Mouse (Mus musculus) forebrain, embryonic 11.5 days (tissue): ENCODE data around the gene Ezh1. TPM values are rescaled to one million over a fixed set of nuclear protein-coding genes. Genes with fewer than 3 reads are reported as not detected.
A peak's percentile ranks its signal among the peaks of the same experiment; 100 is the strongest.
"Not testable (repeated sequence)": the region's sequence is repeated elsewhere in the genome, so short reads cannot be mapped to it uniquely, and the experiment has no call there.

Source experiments
- ATAC-seq: fragments of 200-750 bp; cut with Nextera tagmentation; replicated peaks from 2 replicates; pipeline ENCODE4 v1.8.0; 2017; ENCODE audit warnings: moderate TSS enrichment; ENCODE audit not compliant: low FRiP score
- DNase-seq: peaks from one replicate; pipeline ENCODE4 v3.0.0-alpha.2; 2017; ENCODE audit warnings: low spot score
- H3K27ac ChIP-seq: fragments of 300-500 bp; sonication (generic); 2 replicates; pipeline ENCODE4 v1.5.1; 2014; ENCODE audit warnings: low read depth, low read length
- H3K27me3 ChIP-seq: fragments of 300-500 bp; sonication (generic); 2 replicates; pipeline ENCODE4 v1.6.1; 2014; ENCODE audit warnings: mild to moderate bottlenecking, low read length, mixed read lengths; ENCODE audit not compliant: control insufficient read depth, insufficient read depth
- H3K36me3 ChIP-seq: fragments of 300-500 bp; sonication (generic); 2 replicates; pipeline ENCODE4 v1.6.1; 2014; ENCODE audit warnings: mild to moderate bottlenecking, low read length, moderate library complexity, mixed read lengths; ENCODE audit not compliant: control insufficient read depth, insufficient read depth
- H3K4me1 ChIP-seq: fragments of 300-500 bp; sonication (generic); replicated peaks from 2 replicates; pipeline ENCODE4 v1.6.1; 2014; ENCODE audit warnings: low read length, mixed read lengths; ENCODE audit not compliant: control insufficient read depth, insufficient read depth
- H3K4me2 ChIP-seq: fragments of 300-500 bp; sonication (generic); 2 replicates; pipeline ENCODE4 v1.6.1; 2014; ENCODE audit warnings: low read depth, mild to moderate bottlenecking, low read length, moderate library complexity, mixed read lengths; ENCODE audit not compliant: severe bottlenecking
- H3K4me3 ChIP-seq: fragments of 300-500 bp; sonication (generic); 2 replicates; pipeline ENCODE4 v1.5.1; 2014; ENCODE audit warnings: low read depth, low read length
- H3K9ac ChIP-seq: fragments of 300-500 bp; sonication (generic); 2 replicates; pipeline ENCODE4 v1.6.1; 2014; ENCODE audit warnings: low read length
- H3K9me3 ChIP-seq: fragments of 300-500 bp; sonication (generic); 2 replicates; pipeline ENCODE4 v1.6.1; 2016; ENCODE audit warnings: low read length, mixed read lengths; ENCODE audit not compliant: control insufficient read depth
- WGBS: fragments of 180-500 bp; shearing (Covaris S2); extraction: QIAGEN DNeasy Blood & Tissue Kit; methylation state at CpG from one replicate; pipeline ENCODE4 v1.1.7; 2014; 5-methylcytosine and 5-hydroxymethylcytosine counted together
- polyA plus RNA-seq: library from polyadenylated mRNA; unstranded; fragments of >200 nt; fragmentation: Nextera tagmentation; extraction: Ambion mirVana; gene quantifications from 2 replicates; pipeline ENCODE4 v1.2.1, GENCODE M21; 2014

Gene Ezh1
- polyA plus RNA-seq, 1 experiment from 2014 or later = 12.8 TPM

- ATAC-seq, H3K9ac ChIP-seq, H3K9me3 ChIP-seq, H3K4me3 ChIP-seq, DNase-seq, H3K36me3 ChIP-seq, H3K27ac ChIP-seq, H3K4me2 ChIP-seq: not testable (repeated sequence)
- Histone ChIP-seq H3K27me3 (peaks cover 27% of the 10 kb centered on the region), H3K4me1 (peaks cover 22% of the 10 kb centered on the region)
- 73% methylated on average over 8 of the region's 10 CpGs for WGBS
Observed at GRCm38 (mm10) chr11:101160151-101160550, 66.1 kb downstream of the Ezh1 start.

- Histone ChIP-seq H3K27me3 (peaks cover 2% of the 10 kb centered on the region; the same call in 1 of the 2 replicates), H3K36me3 (no peaks in the 10 kb centered on the region), H3K4me2 (peak within 1 kb of the TSS; percentile 69), H3K27ac (0 out of 2 replicates have a peak within 1 kb of the TSS, but pooled peaks have one; percentile 10), H3K9me3 (no peaks in the 10 kb centered on the region), H3K4me1 (peaks cover 7% of the 10 kb centered on the region; the same call in 1 of the 2 replicates), H3K4me3 (peak within 1 kb of the TSS; percentile 34), H3K9ac (peak within 1 kb of the TSS; percentile 65)
- peak; percentile 42; the same call in 1 of the 2 replicates for ATAC-seq
- DNase-seq = peak; percentile 81
- WGBS = 2% methylated on average over 36 of the region's 36 CpGs
Observed at GRCm38 (mm10) chr11:101155728-101156371, 70.4 kb downstream of the Ezh1 start, which contains the start of gene Tubg2. Gene Tubg2, plus strand, starts transcription at chr11:101155907.

DNA sequence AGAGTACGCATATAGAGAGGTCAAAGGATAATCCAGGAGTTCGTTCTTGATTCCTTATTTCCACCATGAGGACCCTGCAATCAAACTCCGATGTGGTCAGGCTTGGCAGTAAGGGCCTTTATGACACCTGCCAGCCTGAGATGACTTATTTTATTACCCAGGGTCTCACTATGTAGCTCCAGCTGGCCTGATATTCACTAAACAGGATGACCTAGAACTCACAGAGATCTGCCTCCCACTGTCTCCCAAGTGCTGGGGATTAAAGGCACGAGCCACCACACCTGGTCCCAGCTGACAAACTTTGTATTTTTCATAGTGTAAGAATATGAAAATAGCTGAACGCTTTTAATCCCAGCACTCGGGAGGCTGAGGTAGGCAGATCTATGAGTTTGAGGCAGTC lies 71.1 kb downstream of the Ezh1 start:
- no peak for ATAC-seq
- Histone ChIP-seq H3K9me3 (no peaks in the 10 kb centered on the region), H3K4me3 (no peak overlapping the region), H3K27me3 (peaks cover 2% of the 10 kb centered on the region; the same call in 1 of the 2 replicates), H3K36me3 (no peaks in the 10 kb centered on the region), H3K4me2 (no peak overlapping the region), H3K4me1 (peaks cover 7% of the 10 kb centered on the region; the same call in 1 of the 2 replicates), H3K9ac (no peak overlapping the region), H3K27ac (no peak overlapping the region)
- DNase-seq = no peak
- 71% methylated on average over 6 of the region's 6 CpGs for WGBS

GRCm38 (mm10) chr11:101154648-101155047 lies 71.6 kb downstream of the Ezh1 start:
- ATAC-seq (no peak), DNase-seq (no peak)
- Histone ChIP-seq H3K4me1 (peaks cover 7% of the 10 kb centered on the region; the same call in 1 of the 2 replicates), H3K4me2 (no peak overlapping the region), H3K36me3 (no peaks in the 10 kb centered on the region), H3K27me3 (peaks cover 2% of the 10 kb centered on the region; the same call in 1 of the 2 replicates), H3K4me3 (no peak overlapping the region), H3K9me3 (no peaks in the 10 kb centered on the region), H3K9ac (no peak overlapping the region), H3K27ac (no peak overlapping the region)

GRCm38 (mm10) chr11:101152825-101153224 lies 73.4 kb downstream of the Ezh1 start:
- H3K36me3 ChIP-seq = no peaks in the 10 kb centered on the region
- ATAC-seq (no peak), DNase-seq (no peak)
- H3K4me3 ChIP-seq = no peak overlapping the region
- no peak overlapping the region for H3K27ac ChIP-seq
- H3K4me2 ChIP-seq = no peak overlapping the region
- H3K9ac ChIP-seq = no peak overlapping the region
- peaks cover 10% of the 10 kb centered on the region; the same call in 1 of the 2 replicates for H3K4me1 ChIP-seq
- H3K9me3 ChIP-seq = no peaks in the 10 kb centered on the region
- 84% methylated on average over 1 of the region's 1 CpGs for WGBS
- peaks cover 2% of the 10 kb centered on the region; the same call in 1 of the 2 replicates for H3K27me3 ChIP-seq

GRCm38 (mm10) chr11:101151063-101151462 lies 75.2 kb downstream of the Ezh1 start:
- no peak overlapping the region for H3K4me3 ChIP-seq
- H3K27me3 ChIP-seq = no peaks in the 10 kb centered on the region
- H3K36me3 ChIP-seq = no peaks in the 10 kb centered on the region
- peaks cover 12% of the 10 kb centered on the region; the same call in 1 of the 2 replicates for H3K4me1 ChIP-seq
- H3K9ac ChIP-seq = no peak overlapping the region
- no peak overlapping the region for H3K4me2 ChIP-seq
- DNase-seq = no peak
- no peak for ATAC-seq
- H3K27ac ChIP-seq = no peak overlapping the region
- WGBS = 50% methylated on average over 2 of the region's 2 CpGs
- H3K9me3 ChIP-seq = no peaks in the 10 kb centered on the region

DNA sequence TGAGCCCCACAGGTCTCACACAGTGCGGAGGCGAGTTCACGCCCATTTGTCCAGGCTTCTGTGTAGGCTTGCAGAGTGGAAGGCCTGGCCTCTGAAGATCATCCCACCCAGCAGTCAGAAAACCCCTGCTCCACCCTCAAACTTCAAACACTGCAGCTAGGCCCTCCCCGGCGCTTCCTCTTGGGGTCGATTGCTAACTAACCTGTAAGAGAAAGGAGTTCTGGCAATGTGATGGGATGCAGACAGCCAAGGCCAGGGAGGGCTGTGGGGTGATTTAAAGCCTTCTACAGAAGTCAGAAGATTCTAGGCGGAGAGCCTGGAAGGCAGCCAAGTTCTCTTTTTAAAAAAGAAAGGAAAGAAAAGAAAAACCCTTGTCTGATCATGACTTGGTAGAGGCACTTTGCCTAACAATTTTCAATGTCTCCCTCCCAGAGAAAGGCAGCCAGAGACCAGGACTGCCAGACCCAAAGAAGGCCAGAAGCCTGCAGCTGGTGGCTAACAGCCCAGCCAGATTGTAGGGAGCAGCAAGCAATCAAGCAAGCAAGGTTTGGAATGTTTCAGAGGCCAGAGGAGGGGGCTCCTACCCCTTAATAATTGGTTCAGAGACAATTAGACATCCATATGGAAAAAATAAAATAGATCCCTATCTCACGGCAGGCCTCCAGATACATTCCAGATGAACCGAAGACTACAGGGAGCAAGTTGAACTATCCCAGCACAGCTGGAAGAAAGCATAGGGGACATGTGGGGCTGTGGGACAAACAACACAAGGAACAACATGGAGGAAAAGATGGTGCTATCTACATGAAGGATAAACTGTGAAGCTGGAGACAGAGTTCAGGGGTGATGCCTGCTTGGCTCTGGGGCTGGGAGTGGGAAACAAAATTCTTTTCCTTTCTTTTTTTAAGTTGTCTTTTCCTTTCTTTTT lies 76.8 kb downstream of the Ezh1 start:
- no peaks in the 10 kb centered on the region for H3K9me3 ChIP-seq
- H3K4me2 ChIP-seq = no peak overlapping the region
- H3K4me1 ChIP-seq = peaks cover 4% of the 10 kb centered on the region; the same call in 1 of the 2 replicates
- H3K9ac ChIP-seq = no peak overlapping the region
- ATAC-seq (no peak), DNase-seq (no peak)
- no peaks in the 10 kb centered on the region for H3K36me3 ChIP-seq
- no peaks in the 10 kb centered on the region for H3K27me3 ChIP-seq
- no peak overlapping the region for H3K4me3 ChIP-seq
- WGBS = 66% methylated on average over 9 of the region's 9 CpGs
- no peak overlapping the region for H3K27ac ChIP-seq

DNA sequence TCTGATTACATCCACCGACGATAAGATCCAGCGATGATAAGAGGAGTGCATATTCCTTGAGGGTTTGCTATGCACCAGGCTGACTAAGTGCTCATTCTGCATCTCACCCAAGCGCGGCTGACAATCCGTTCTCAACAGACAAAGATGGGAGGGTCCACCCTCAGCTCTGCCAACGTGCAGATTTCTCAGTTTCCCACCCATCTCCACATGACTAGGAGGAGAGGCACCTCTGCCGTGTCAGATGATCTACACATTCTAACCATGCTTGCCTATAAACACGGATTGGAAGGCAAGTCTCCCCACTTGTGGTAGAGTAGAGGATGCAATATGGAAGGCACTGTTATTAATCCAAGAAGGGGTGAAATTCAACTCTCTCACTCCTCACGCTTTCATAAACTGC lies 77.5 kb downstream of the Ezh1 start:
- Histone ChIP-seq H3K27ac (no peak overlapping the region), H3K4me3 (no peak overlapping the region), H3K4me2 (no peak overlapping the region), H3K9me3 (no peaks in the 10 kb centered on the region), H3K9ac (no peak overlapping the region), H3K36me3 (no peaks in the 10 kb centered on the region), H3K4me1 (peaks cover 7% of the 10 kb centered on the region; the same call in 1 of the 2 replicates), H3K27me3 (no peaks in the 10 kb centered on the region)
- DNase-seq (no peak), ATAC-seq (no peak)
- WGBS = 77% methylated on average over 10 of the region's 10 CpGs
